Mouse (Mus musculus): ENCODE data around the gene Sphk1.

DNA sequence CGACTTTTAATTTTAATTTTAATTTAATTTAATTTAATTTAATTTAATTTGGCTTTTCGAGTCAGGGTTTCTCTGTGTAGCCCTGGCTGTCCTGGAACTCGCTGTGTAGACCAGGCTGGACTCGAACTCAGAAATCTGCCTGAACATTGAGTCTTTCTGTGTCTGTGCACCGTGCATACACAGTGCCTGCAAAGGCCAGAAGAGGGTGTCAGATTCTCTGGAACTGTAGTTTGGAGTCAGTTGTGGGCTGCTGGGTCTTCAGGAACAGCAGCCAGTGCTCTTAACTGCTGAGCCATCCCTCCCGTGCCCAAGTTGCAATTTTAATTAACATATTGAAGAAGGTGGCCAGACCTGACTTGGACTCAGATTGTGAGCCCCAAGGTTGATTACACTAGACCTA lies 39.4 kb upstream of the Sphk1 start:
- TF ChIP-seq CTCF (IDR thresholded peaks at IDR 0.05; ENCODE audit: insufficient read depth, low read length) (no peak), POLR2A (IDR thresholded peaks at IDR 0.05; ENCODE audit: borderline replicate concordance, extremely low read depth, low read depth, low read length) (no peak)
